Mouse (Mus musculus): ENCODE data around the gene Fhod1.

DNA sequence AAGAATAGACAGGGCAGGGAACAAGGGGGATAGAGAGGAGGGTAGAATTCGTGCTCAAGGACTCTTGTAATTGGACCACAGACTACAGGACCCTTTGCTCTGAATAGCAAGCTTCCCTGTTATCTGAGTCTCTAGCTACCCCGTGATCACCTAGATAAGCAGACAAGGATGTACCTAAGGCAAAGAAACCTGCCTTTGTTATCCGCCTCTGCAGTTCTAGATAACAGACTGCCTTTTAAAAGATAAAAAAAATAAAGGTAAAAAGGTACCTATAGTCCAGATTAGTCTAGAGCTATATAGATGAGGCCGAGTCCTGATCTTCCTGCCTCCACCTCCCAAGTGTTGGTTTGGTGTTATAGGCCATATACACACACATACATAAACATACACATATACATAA lies 5.0 kb downstream of the Fhod1 start:
- TF ChIP-seq CTCF (IDR thresholded peaks at IDR 0.05) (no peak), EP300 (IDR thresholded peaks at IDR 0.05) (no peak)
